ENCODE assay signal across 24 mouse cellular contexts in genomic region chr2:174421107-174421506, GRCm38 (mm10). TPM values are rescaled to one million over a fixed set of nuclear protein-coding genes. Genes with fewer than 3 reads are reported as not detected.
DNase-seq lines count a peak whose midpoint lies in the region; ATAC-seq and TF ChIP-seq lines count a peak whose summit lies in the region.
"Had no signal": no experiment of that assay in that cellular context is flagged by ENCODE, and none has a peak within 500 bp of the region (broad histone marks: within the 10 kb centered on the region; RNA-seq: fewer than 3 reads in every experiment).

No protein-coding gene starts in this region.

- no peak overlapping the region for H3K4me3 ChIP-seq in left cerebral cortex, adult 2 months
- H3K4me3 ChIP-seq: embryonic facial prominence, embryonic 12.5 days; embryonic facial prominence, embryonic 15.5 days; erythroblast, embryonic 14.5 days; forebrain, embryonic 10.5 days; forebrain, embryonic 12.5 days had no signal

- no peak for DNase-seq in frontal cortex, postnatal 14 days (ENCODE audit: low spot score in 2 of 2)
- peak; percentile 86 for DNase-seq in MN1 (ENCODE audit: low spot score)
- DNase-seq in brain, adult 2 months (ENCODE audit: low read depth, low spot score) = peak; percentile 13
- no peak for DNase-seq in left cerebral cortex, adult 2 months (ENCODE audit: extremely low spot score in 1 of 2, low spot score in 2 of 2)
- DNase-seq: adrenal gland, adult 8-10 months; adrenal gland, postnatal 14 days; adrenal gland, postnatal 36 days; cerebellum, adult 11 months; cerebellum, adult 18-20 months; cerebellum, adult 8-10 months; cerebellum, adult 9-11 months; cerebellum, postnatal 14 days; cerebellum, postnatal 36 days; embryo, embryonic 11 days had no signal

- intact Hi-C loops in left cerebral cortex, adult 2 months (cut with DNase I) = no loop called here

- ATAC-seq in frontal cortex, adult (ENCODE audit: low TSS enrichment) = peak; percentile 67; the same call in 1 of the 2 replicates
- ATAC-seq: activated CD4-positive, CD25-positive, alpha-beta regulatory T cell, adult 4 months; forebrain, embryonic 14.5 days; forebrain, embryonic 16.5 days; Patski had no signal

- no peak for TF ChIP-seq CTCF in left cerebral cortex, adult 2 months (IDR thresholded peaks at IDR 0.05)

- no peak overlapping the region for H3K27ac ChIP-seq in left cerebral cortex, adult 2 months
- H3K27ac ChIP-seq: embryonic facial prominence, embryonic 12.5 days; embryonic facial prominence, embryonic 15.5 days; forebrain, embryonic 10.5 days; forebrain, embryonic 12.5 days had no signal

RNA-seq across cellular contexts. Expression of gene Nelfcd, which starts 5.5 kb away (rescaled TPM):
- total RNA-seq in left cerebral cortex, adult 2 months (2021) = 10 to 100 TPM; 47.9 to 50.8 TPM

RNA-seq across cellular contexts. Expression of gene Ctsz, which starts 17.7 kb away (rescaled TPM):
- 10 to 100 TPM; 33.6 to 34.3 TPM for total RNA-seq in left cerebral cortex, adult 2 months (2021)

RNA-seq across cellular contexts. Expression of gene Tubb1, which starts 29.4 kb away (rescaled TPM):
- total RNA-seq in left cerebral cortex, adult 2 months (2021) = not detected

RNA-seq across cellular contexts. Expression of gene Atp5e, which starts 42.8 kb away (rescaled TPM):
- 100 to 1,000 TPM; 296 to 302 TPM for total RNA-seq in left cerebral cortex, adult 2 months (2021)

RNA-seq across cellular contexts. Expression of gene Prelid3b, which starts 51.8 kb away (rescaled TPM):
- 10 to 100 TPM; 50.4 to 52.7 TPM for total RNA-seq in left cerebral cortex, adult 2 months (2021)

Comparison
In these comparisons a context has a peak if more than half of its experiments do, and no peak if none do; other contexts are left out.
1. DNase-seq: peak in MN1 (single experiment) and brain, adult 2 months (single experiment); none in frontal cortex, postnatal 14 days (0 of 2) and left cerebral cortex, adult 2 months (0 of 2).